Mouse (Mus musculus) midbrain, postnatal 0 days (tissue): ENCODE data around the gene Krtap3-1. TPM values are rescaled to one million over a fixed set of nuclear protein-coding genes. Genes with fewer than 3 reads are reported as not detected.

ENCODE experiments used
- ATAC-seq: fragments of 200-750 bp; cut with Nextera tagmentation; 2 replicates; pipeline ENCODE4 v1.8.0; 2017; ENCODE audit warnings: moderate number of reproducible peaks, mild to moderate bottlenecking, moderate TSS enrichment, moderate library complexity; ENCODE audit not compliant: low FRiP score
- DNase-seq: peaks from one replicate; pipeline ENCODE4 v3.0.0-alpha.2; 2015; ENCODE audit warnings: low spot score
- H3K27ac ChIP-seq: fragments of 300-500 bp; sonication (generic); 2 replicates; pipeline ENCODE4 v1.5.1; 2014; ENCODE audit warnings: low read depth, mild to moderate bottlenecking, low read length, mixed read lengths
- H3K27me3 ChIP-seq: fragments of 300-500 bp; sonication (generic); 2 replicates; pipeline ENCODE4 v1.6.1; 2014; ENCODE audit warnings: low read length, control low read depth, mixed read lengths; ENCODE audit not compliant: insufficient read depth
- H3K36me3 ChIP-seq: fragments of 300-500 bp; sonication (generic); 2 replicates; pipeline ENCODE4 v1.6.1; 2014; ENCODE audit warnings: low read length, control low read depth, mixed read lengths; ENCODE audit not compliant: insufficient read depth
- H3K4me1 ChIP-seq: fragments of 300-500 bp; sonication (generic); 2 replicates; pipeline ENCODE4 v1.6.1; 2014; ENCODE audit warnings: mild to moderate bottlenecking, control low read depth, antibody characterized with exemption, low read length, mixed read lengths; ENCODE audit not compliant: insufficient read depth
- H3K4me2 ChIP-seq: fragments of 300-500 bp; sonication (generic); 2 replicates; pipeline ENCODE4 v1.6.1; 2014; ENCODE audit warnings: low read depth, mild to moderate bottlenecking, low read length, mixed read lengths; ENCODE audit not compliant: poor library complexity, severe bottlenecking
- H3K4me3 ChIP-seq: fragments of 300-500 bp; sonication (generic); 2 replicates; pipeline ENCODE4 v1.5.1; 2014; ENCODE audit warnings: low read depth, mild to moderate bottlenecking, low read length, moderate library complexity
- H3K9ac ChIP-seq: fragments of 300-500 bp; sonication (generic); replicated peaks from 2 replicates; pipeline ENCODE4 v1.6.1; 2014; ENCODE audit warnings: mild to moderate bottlenecking, low read length, moderate library complexity, mixed read lengths; ENCODE audit not compliant: poor library complexity, severe bottlenecking
- H3K9me3 ChIP-seq: fragments of 300-500 bp; sonication (generic); 2 replicates; pipeline ENCODE4 v1.6.1; 2016; ENCODE audit warnings: low read length, control low read depth
- CTCF ChIP-seq: IDR thresholded peaks from 2 replicates; pipeline ENCODE4 v1.5.1; 2016; ENCODE audit warnings: antibody characterized with exemption, mild to moderate bottlenecking
- whole genome bisulfite sequencing: fragments of 180-500 bp; shearing (Covaris S2); extraction: QIAGEN DNeasy Blood & Tissue Kit; methylation state at CpG from one replicate; pipeline ENCODE4 v1.1.7; 2014; 5-methylcytosine and 5-hydroxymethylcytosine counted together
- polyA plus RNA-seq: library from polyadenylated mRNA; unstranded; fragments of >200 nt; fragmentation: Nextera tagmentation; extraction: Ambion mirVana; gene quantifications from 2 replicates; pipeline ENCODE4 v1.2.1, GENCODE M21; 2015
- total RNA-seq: library from RNA; depleted of rRNA; stranded (reverse); fragments of >200 nt; gene quantifications from 2 replicates; pipeline ENCODE4 v1.2.3, GENCODE M21; 2014

Krtap3-1 gene
- total and polyA plus RNA-seq, 2 experiments from 2014 or later = not detected

DNA sequence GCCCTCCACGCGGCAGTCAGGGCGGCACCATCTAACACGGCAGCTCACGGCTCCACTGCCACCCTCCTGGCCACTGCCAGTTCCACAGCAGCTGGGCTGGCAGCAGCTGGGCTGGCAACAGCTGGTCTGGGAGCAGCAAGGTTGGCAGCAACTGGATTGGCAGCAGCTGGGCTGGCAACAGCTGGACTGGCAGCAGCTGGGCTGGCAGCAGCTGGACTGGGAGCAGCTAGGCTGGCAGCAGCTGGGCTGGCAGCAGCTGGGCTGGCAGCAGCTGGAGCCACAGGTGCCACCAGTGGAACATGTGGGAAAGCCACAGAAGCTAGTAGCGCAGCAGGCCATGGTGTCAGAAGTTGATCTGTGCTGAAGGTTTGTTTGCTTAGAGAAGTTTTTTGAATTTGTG, 24.6 kb upstream of the Krtap3-1 start, which contains the start of gene Krtap1-3:
TSS of gene Krtap1-3 (minus strand) at position 359 of the 400 bp plus-strand sequence.
- no peaks in the 10 kb centered on the region for H3K4me1 ChIP-seq
- H3K9ac ChIP-seq = no peak within 1 kb of the TSS
- 88% methylated on average over 6 of the region's 6 CpGs for WGBS
- no peak for TF ChIP-seq CTCF
- no peak within 1 kb of the TSS for H3K4me2 ChIP-seq
- H3K36me3 ChIP-seq = no peaks in the 10 kb centered on the region
- H3K27ac ChIP-seq = no peak within 1 kb of the TSS
- DNase-seq (no peak), ATAC-seq (no peak)
- H3K9me3 ChIP-seq = no peaks in the 10 kb centered on the region
- H3K27me3 ChIP-seq = no peaks in the 10 kb centered on the region
- no peak within 1 kb of the TSS for H3K4me3 ChIP-seq

DNA sequence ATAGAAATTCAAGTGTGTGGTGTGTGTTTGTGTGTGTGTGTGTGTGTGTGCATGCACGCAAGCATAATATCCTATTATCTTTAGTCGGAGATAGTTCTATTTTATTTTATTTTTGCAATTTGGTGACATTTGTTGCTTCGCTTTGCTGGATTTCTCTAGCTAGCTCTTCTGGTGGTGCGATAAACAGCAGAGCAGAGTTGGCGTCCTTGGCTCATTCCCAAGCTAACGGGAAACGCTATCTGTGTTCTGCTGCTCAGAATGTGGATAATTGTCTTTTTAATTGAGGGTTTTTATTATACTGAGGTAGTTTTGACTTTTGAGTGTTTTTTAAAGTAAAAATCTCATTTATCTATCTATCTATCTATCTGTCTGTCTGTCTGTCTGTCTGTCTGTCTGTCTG, 18.7 kb upstream of the Krtap3-1 start:
- TF ChIP-seq CTCF = no peak
- no peaks in the 10 kb centered on the region for H3K4me1 ChIP-seq
- H3K9ac ChIP-seq = no peak overlapping the region
- no peaks in the 10 kb centered on the region for H3K36me3 ChIP-seq
- H3K27ac ChIP-seq = no peak overlapping the region
- no peaks in the 10 kb centered on the region for H3K9me3 ChIP-seq
- H3K4me3 ChIP-seq = no peak overlapping the region
- no peak overlapping the region for H3K4me2 ChIP-seq
- H3K27me3 ChIP-seq = no peaks in the 10 kb centered on the region
- no peak for DNase-seq
- 89% methylated on average over 7 of the region's 7 CpGs for WGBS
- ATAC-seq = no peak

DNA sequence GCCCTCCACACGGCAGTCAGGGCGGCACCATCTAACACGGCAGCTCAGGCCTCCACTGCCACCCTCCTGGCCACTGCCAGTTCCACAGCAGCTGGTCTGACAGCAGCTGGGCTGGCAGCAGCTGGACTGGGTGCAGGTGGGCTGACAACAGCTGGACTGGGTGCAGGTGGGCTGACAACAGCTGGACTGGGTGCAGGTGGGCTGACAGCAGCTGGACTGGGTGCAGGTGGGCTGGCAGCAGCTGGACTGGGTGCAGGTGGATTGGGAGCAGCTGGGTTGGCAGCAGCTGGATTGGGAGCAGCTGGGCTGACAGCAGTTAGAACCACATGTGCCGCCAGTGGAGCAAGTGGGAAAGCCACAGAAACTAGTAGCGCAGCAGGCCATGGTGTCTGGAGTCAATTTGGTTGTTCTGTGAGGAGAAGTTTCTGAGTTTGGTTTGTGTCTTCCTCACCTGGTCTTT, 16.8 kb upstream of the Krtap3-1 start, which contains the start of gene Krtap1-4:
TSS of gene Krtap1-4 (minus strand) at position 410 of the 460 bp plus-strand sequence.
- H3K4me2 ChIP-seq = no peak within 1 kb of the TSS
- no peaks in the 10 kb centered on the region for H3K9me3 ChIP-seq
- H3K4me1 ChIP-seq = no peaks in the 10 kb centered on the region
- no peak within 1 kb of the TSS for H3K27ac ChIP-seq
- no peak within 1 kb of the TSS for H3K9ac ChIP-seq
- H3K27me3 ChIP-seq = no peaks in the 10 kb centered on the region
- WGBS = 84% methylated on average over 5 of the region's 5 CpGs
- no peaks in the 10 kb centered on the region for H3K36me3 ChIP-seq
- no peak within 1 kb of the TSS for H3K4me3 ChIP-seq
- TF ChIP-seq CTCF = no peak
- DNase-seq (no peak), ATAC-seq (no peak)

DNA sequence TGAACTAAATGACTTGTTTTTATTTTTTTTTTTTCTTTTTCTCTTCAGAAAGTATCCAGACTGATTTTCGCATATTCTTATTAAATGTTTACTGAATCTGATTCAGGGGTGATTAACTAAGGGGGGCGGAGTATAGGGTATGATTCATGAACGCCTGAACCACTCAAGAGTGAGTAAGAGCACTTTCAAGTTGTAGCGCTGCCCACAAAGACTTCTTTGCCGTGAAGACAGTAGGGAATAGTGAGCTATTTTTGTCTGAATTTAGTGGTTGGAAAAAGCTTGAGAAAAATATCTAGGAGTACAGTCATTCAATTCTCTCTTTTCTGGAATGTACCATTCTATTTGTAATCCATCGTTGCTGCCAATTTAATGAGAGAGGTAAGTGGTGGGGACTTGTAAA, 15.1 kb upstream of the Krtap3-1 start:
- DNase-seq = no peak
- Histone ChIP-seq H3K27ac (no peak overlapping the region), H3K4me2 (no peak overlapping the region), H3K4me3 (no peak overlapping the region), H3K9ac (no peak overlapping the region), H3K36me3 (no peaks in the 10 kb centered on the region), H3K4me1 (no peaks in the 10 kb centered on the region), H3K9me3 (no peaks in the 10 kb centered on the region), H3K27me3 (no peaks in the 10 kb centered on the region)
- WGBS = 84% methylated on average over 6 of the region's 6 CpGs
- ATAC-seq = no peak
- TF ChIP-seq CTCF = no peak

DNA sequence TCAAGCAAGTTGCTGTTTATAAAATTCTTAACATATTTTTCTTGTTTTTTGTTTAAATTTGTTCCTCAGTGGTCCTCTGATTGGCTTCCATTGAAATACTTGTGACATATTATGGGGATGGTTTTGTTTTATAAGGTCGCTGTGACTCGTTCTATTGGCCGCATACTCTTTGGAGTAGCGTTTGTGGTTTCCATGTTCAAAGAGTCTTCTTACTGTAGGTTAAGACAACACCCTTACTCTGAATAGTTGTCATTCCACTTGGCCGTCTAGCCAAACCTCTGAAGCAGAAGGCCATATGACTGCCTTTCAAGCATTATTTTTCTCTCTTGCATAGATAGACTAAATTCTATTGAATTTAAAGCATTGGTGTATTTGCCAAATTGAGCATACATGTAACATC, 14.6 kb upstream of the Krtap3-1 start:
- no peak overlapping the region for H3K4me2 ChIP-seq
- no peak overlapping the region for H3K4me3 ChIP-seq
- H3K9me3 ChIP-seq = no peaks in the 10 kb centered on the region
- no peaks in the 10 kb centered on the region for H3K36me3 ChIP-seq
- ATAC-seq (no peak), DNase-seq (no peak)
- H3K9ac ChIP-seq = no peak overlapping the region
- no peak for TF ChIP-seq CTCF
- H3K27ac ChIP-seq = no peak overlapping the region
- H3K4me1 ChIP-seq = no peaks in the 10 kb centered on the region
- H3K27me3 ChIP-seq = no peaks in the 10 kb centered on the region
- 95% methylated on average over 5 of the region's 5 CpGs for WGBS

DNA sequence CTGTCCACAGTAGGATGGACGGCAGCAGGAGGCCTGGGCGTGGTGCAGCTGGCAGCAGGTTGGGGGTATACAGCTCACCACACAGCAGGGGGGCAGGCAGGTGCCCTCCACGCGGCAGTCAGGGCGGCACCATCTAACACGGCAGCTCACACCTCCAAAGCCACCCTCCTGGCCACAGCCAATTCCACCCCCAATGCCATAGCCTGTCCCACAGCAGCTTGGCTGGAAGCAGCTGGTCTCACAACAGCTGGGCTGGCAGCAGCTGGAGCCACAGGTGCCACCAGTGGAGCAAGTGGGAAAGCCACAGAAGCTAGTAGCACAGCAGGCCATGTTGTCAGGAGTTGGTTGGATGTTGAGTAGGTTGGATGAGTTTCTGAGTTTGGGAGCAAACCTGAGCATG, 14.2 kb upstream of the Krtap3-1 start, which contains the start of gene Krtap1-5:
TSS of gene Krtap1-5 (minus strand) at position 381 of the 400 bp plus-strand sequence.
- no peak within 1 kb of the TSS for H3K27ac ChIP-seq
- H3K9me3 ChIP-seq = no peaks in the 10 kb centered on the region
- no peak within 1 kb of the TSS for H3K9ac ChIP-seq
- no peak for DNase-seq
- ATAC-seq = no peak
- H3K4me2 ChIP-seq = no peak within 1 kb of the TSS
- no peaks in the 10 kb centered on the region for H3K36me3 ChIP-seq
- no peaks in the 10 kb centered on the region for H3K27me3 ChIP-seq
- H3K4me3 ChIP-seq = no peak within 1 kb of the TSS
- WGBS = 82% methylated on average over 6 of the region's 6 CpGs
- no peaks in the 10 kb centered on the region for H3K4me1 ChIP-seq
- no peak for TF ChIP-seq CTCF
